Mouse (Mus musculus) forebrain, postnatal 0 days (tissue): ENCODE measurements at regions not wholly inside any gene's neighbourhood (a gene's known extent, or its start where the extent isn't known, plus 50 kb on each side); places are given as distances from the start of the nearest gene placed in this dataset.
"Not testable (repeated sequence)": the region's sequence is repeated elsewhere in the genome, so short reads cannot be mapped to it uniquely, and the experiment has no call there.

Experiments
- ATAC-seq: fragments of 200-750 bp; cut with Nextera tagmentation; 2 replicates; pipeline ENCODE4 v1.8.0; 2017; ENCODE audit warnings: mild to moderate bottlenecking, moderate library complexity
- DNase-seq: peaks from one replicate; pipeline ENCODE4 v3.0.0-alpha.2; 2015
- H3K27ac ChIP-seq: fragments of 300-500 bp; sonication (generic); 2 replicates; pipeline ENCODE4 v1.5.1; 2014; ENCODE audit warnings: low read depth, mild to moderate bottlenecking, antibody characterized with exemption, low read length, moderate library complexity, mixed read lengths
- H3K27me3 ChIP-seq: fragments of 300-500 bp; sonication (generic); 2 replicates; pipeline ENCODE4 v1.6.1; 2014; ENCODE audit warnings: mild to moderate bottlenecking, low read length, mixed read lengths; ENCODE audit not compliant: insufficient read depth
- H3K36me3 ChIP-seq: fragments of 300-500 bp; sonication (generic); 2 replicates; pipeline ENCODE4 v1.6.1; 2014; ENCODE audit warnings: mild to moderate bottlenecking, moderate library complexity; ENCODE audit not compliant: insufficient read depth
- H3K4me1 ChIP-seq: fragments of 300-500 bp; sonication (generic); 2 replicates; pipeline ENCODE4 v1.6.1; 2014; ENCODE audit warnings: antibody characterized with exemption; ENCODE audit not compliant: insufficient read depth
- H3K4me2 ChIP-seq: fragments of 300-500 bp; sonication (generic); 2 replicates; pipeline ENCODE4 v1.6.1; 2014; ENCODE audit warnings: low read depth, mild to moderate bottlenecking, moderate library complexity
- H3K4me3 ChIP-seq: fragments of 300-500 bp; sonication (generic); 2 replicates; pipeline ENCODE4 v1.5.1; 2014; ENCODE audit warnings: low read depth, low read length, mixed read lengths
- H3K9ac ChIP-seq: fragments of 300-500 bp; sonication (generic); 2 replicates; pipeline ENCODE4 v1.6.1; 2014; ENCODE audit warnings: mild to moderate bottlenecking
- H3K9me3 ChIP-seq: fragments of 300-500 bp; sonication (generic); 2 replicates; pipeline ENCODE4 v1.6.1; 2016; ENCODE audit warnings: low read length
- CTCF ChIP-seq: sonication (generic); IDR thresholded peaks from 2 replicates; pipeline ENCODE4 v1.5.1; 2016; ENCODE audit warnings: antibody characterized with exemption, control low read depth, low read depth
- WGBS: fragments of 180-500 bp; shearing (Covaris S2); extraction: QIAGEN DNeasy Blood & Tissue Kit; methylation state at CpG from one replicate; pipeline ENCODE4 v1.1.7; 2014; 5-methylcytosine and 5-hydroxymethylcytosine counted together

- not testable (repeated sequence) for H3K27ac ChIP-seq, DNase-seq, H3K4me1 ChIP-seq, ATAC-seq, H3K36me3 ChIP-seq, H3K9me3 ChIP-seq, H3K27me3 ChIP-seq, H3K4me2 ChIP-seq, H3K9ac ChIP-seq, H3K4me3 ChIP-seq
- WGBS: 88% methylated on average over 8 of the region's 8 CpGs
Observed at GRCm38 (mm10) chr9:12611994-12612393, 633.6 kb downstream of the Jrkl start.

- no peaks in the 10 kb centered on the region for H3K27me3 ChIP-seq
- ATAC-seq: peak; percentile 38
- 31% methylated on average over 3 of the region's 3 CpGs for WGBS
- no peak for TF ChIP-seq CTCF
- H3K27ac ChIP-seq: no peak overlapping the region
- no peaks in the 10 kb centered on the region for H3K9me3 ChIP-seq
- H3K9ac ChIP-seq: no peak overlapping the region
- H3K4me3 ChIP-seq: no peak overlapping the region
- no peaks in the 10 kb centered on the region for H3K36me3 ChIP-seq
- no peak overlapping the region for H3K4me2 ChIP-seq
- no peak for DNase-seq
- H3K4me1 ChIP-seq: no peaks in the 10 kb centered on the region
Observed at GRCm38 (mm10) chr9:12598113-12598650, 647.4 kb downstream of the Jrkl start.

- no peak overlapping the region for H3K27ac ChIP-seq
- no peak overlapping the region for H3K9ac ChIP-seq
- H3K4me3 ChIP-seq: no peak overlapping the region
- no peak for TF ChIP-seq CTCF
- no peak overlapping the region for H3K4me2 ChIP-seq
- H3K27me3 ChIP-seq: no peaks in the 10 kb centered on the region
- no peaks in the 10 kb centered on the region for H3K9me3 ChIP-seq
- H3K36me3 ChIP-seq: no peaks in the 10 kb centered on the region
- H3K4me1 ChIP-seq: no peaks in the 10 kb centered on the region
- no peak for DNase-seq
- no peak for ATAC-seq
Observed at GRCm38 (mm10) chr9:12587289-12588057, 658.2 kb downstream of the Jrkl start.
